Mouse (Mus musculus): ENCODE results near the gene Cldn24. TPM values are rescaled to one million over a fixed set of nuclear protein-coding genes. Genes with fewer than 3 reads are reported as not detected.
"Not testable (repeated sequence)": the region's sequence is repeated elsewhere in the genome, so short reads cannot be mapped to it uniquely, and the experiment has no call there.

The Cldn24 gene
- polyA plus RNA-seq, 1 experiment from 2014 or later: not detected

DNA sequence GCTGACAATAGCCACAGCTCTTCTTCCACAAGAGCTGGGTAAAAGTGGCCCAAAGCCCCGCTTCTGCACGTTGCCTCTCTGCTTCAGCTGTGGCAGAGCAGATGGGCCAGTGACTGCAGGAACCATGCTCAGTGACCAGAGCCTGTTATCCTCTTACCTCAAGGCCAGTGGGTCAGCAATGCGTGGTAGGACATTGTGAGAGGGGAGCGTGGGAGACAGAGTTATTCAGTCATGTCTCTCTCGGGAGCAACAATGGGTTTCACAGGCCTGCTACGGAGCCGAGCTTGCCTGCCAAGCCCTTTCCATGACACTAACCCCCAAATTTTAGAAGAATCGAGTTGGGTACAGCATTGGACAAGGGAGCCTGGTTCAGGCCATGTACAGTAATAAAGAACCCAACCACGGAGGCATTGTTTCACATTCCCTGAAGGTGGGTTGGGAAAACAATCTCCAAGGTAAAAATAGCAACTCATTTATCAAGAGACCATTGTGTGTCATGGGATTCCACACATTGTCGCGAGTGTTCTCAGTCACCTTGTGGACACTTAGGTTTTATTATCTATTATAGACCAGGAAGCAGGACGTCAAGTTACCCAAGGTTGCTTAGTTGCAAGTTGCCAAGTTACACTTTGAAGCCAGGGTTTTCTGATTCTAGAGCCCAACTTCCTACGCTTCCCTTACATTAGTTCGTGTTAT, 11.8 kb upstream of the Cldn24 start:
- DNase-seq (ENCODE audit: low spot score): no peak
- 86% methylated on average over 14 of the region's 14 CpGs for WGBS
- H3K4me3 ChIP-seq: no peak overlapping the region

GRCm38 (mm10) chr8:47810666-47811015, 11.3 kb upstream of the Cldn24 start:
- DNase-seq (ENCODE audit: low spot score): no peak
- H3K9me3 ChIP-seq: no peaks in the 10 kb centered on the region
- peak overlapping the region; percentile 56; the same call in 1 of the 2 replicates for H3K27ac ChIP-seq
- peaks cover 4% of the 10 kb centered on the region; the same call in 1 of the 2 replicates for H3K4me1 ChIP-seq (replicated peaks)
- H3K36me3 ChIP-seq: no peaks in the 10 kb centered on the region
- no peak overlapping the region for H3K4me3 ChIP-seq
- H3K27me3 ChIP-seq (ENCODE audit: insufficient read depth, poor library complexity, severe bottlenecking): no peaks in the 10 kb centered on the region
- 78% methylated on average over 7 of the region's 7 CpGs for WGBS

More for the DNA sequence above, 11.8 kb upstream of the Cldn24 start:
- no peaks in the 10 kb centered on the region for H3K36me3 ChIP-seq
- H3K27me3 ChIP-seq (ENCODE audit: insufficient read depth, poor library complexity, severe bottlenecking): no peaks in the 10 kb centered on the region
- H3K4me1 ChIP-seq (replicated peaks): peaks cover 4% of the 10 kb centered on the region; the same call in 1 of the 2 replicates
- H3K9me3 ChIP-seq: no peaks in the 10 kb centered on the region
- peak overlapping the region; percentile 56; the same call in 1 of the 2 replicates for H3K27ac ChIP-seq

GRCm38 (mm10) chr8:47811221-47811620, 10.7 kb upstream of the Cldn24 start:
- peak; percentile 23 for DNase-seq (ENCODE audit: low spot score)
- Histone ChIP-seq H3K4me3 (no peak overlapping the region), H3K27ac (peak overlapping the region; percentile 56; the same call in 1 of the 2 replicates), H3K9me3 (no peaks in the 10 kb centered on the region), H3K36me3 (no peaks in the 10 kb centered on the region), H3K27me3 (ENCODE audit: insufficient read depth, poor library complexity, severe bottlenecking) (no peaks in the 10 kb centered on the region), H3K4me1 (replicated peaks) (peaks cover 4% of the 10 kb centered on the region; the same call in 1 of the 2 replicates)
- WGBS: 74% methylated on average over 12 of the region's 12 CpGs

GRCm38 (mm10) chr8:47819034-47819433, 2.9 kb upstream of the Cldn24 start:
- Histone ChIP-seq H3K27me3 (ENCODE audit: insufficient read depth, poor library complexity, severe bottlenecking) (no peaks in the 10 kb centered on the region), H3K9me3 (no peaks in the 10 kb centered on the region), H3K36me3 (no peaks in the 10 kb centered on the region), H3K4me3 (no peak overlapping the region), H3K27ac (no peak overlapping the region), H3K4me1 (replicated peaks) (peaks cover 4% of the 10 kb centered on the region)
- DNase-seq (ENCODE audit: low spot score): no peak
- 93% methylated on average over 8 of the region's 8 CpGs for WGBS

- H3K9me3 ChIP-seq: no peaks in the 10 kb centered on the region
- H3K27ac ChIP-seq: peak overlapping the region; percentile 24
- H3K4me3 ChIP-seq: no peak overlapping the region
- DNase-seq (ENCODE audit: low spot score): no peak
- no peaks in the 10 kb centered on the region for H3K27me3 ChIP-seq (ENCODE audit: insufficient read depth, poor library complexity, severe bottlenecking)
- 83% methylated on average over 20 of the region's 20 CpGs for WGBS
- no peaks in the 10 kb centered on the region for H3K36me3 ChIP-seq
- peaks cover 16% of the 10 kb centered on the region for H3K4me1 ChIP-seq (replicated peaks)
Observed at GRCm38 (mm10) chr8:47820914-47821772, 800 bp upstream of the Cldn24 start.

- H3K27ac ChIP-seq; H3K9me3 ChIP-seq; H3K27me3 ChIP-seq (ENCODE audit: insufficient read depth, poor library complexity, severe bottlenecking); H3K36me3 ChIP-seq; H3K4me3 ChIP-seq; DNase-seq (ENCODE audit: low spot score): not testable (repeated sequence)
- peaks cover 16% of the 10 kb centered on the region for H3K4me1 ChIP-seq (replicated peaks)
- WGBS: 83% methylated on average over 7 of the region's 9 CpGs
Observed at GRCm38 (mm10) chr8:47822541-47822940, 598 bp downstream of the Cldn24 start.

DNA sequence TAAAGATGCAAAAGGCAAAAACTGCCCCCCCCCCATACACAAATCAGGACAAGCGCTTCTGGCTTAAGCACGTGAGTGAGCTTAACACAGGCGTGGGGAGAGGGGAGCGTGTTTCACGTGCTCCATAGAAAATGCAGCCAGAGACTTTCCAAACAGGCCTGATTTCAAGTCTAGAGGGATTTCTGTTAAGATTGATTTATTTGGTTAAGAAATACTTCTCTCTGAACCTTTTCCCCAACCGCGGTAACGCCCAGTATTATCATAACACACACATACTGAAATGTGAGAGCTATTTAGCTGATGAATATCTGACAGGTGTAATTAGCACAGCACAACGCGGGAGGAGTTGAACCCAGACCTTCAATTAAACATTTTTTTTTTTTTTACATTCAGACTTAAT, 1.8 kb downstream of the Cldn24 start:
- H3K4me3 ChIP-seq: no peak overlapping the region
- DNase-seq (ENCODE audit: low spot score): no peak
- H3K4me1 ChIP-seq (replicated peaks): peaks cover 21% of the 10 kb centered on the region
- no peak overlapping the region for H3K27ac ChIP-seq
- H3K36me3 ChIP-seq: peaks cover 6% of the 10 kb centered on the region
- 77% methylated on average over 10 of the region's 10 CpGs for WGBS
- H3K27me3 ChIP-seq (ENCODE audit: insufficient read depth, poor library complexity, severe bottlenecking): no peaks in the 10 kb centered on the region
- no peaks in the 10 kb centered on the region for H3K9me3 ChIP-seq

DNA sequence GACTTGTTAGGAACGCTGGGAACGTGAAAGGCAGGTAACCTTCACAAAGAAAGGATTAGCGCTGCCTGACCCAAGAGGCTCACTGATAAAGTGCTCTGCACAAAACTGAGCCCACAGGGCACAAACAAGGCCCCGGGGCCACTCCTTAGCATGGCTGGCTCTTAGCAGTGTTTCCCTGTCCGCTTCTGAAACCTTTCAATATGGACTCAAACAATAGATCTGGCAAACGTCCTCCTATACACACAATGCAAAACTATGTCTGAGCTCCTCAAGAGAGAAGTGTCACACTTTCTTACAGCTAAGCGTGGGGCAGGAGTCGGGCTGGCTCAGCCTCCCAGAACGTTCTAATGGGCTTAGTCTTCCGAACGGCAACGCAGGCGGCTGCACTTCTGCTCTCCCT, 2.2 kb downstream of the Cldn24 start, which contains the start of gene Cldn22:
Gene Cldn22 (plus strand): TSS at position 301 of the 400 bp plus-strand sequence.
- 0 out of 2 replicates have a peak within 1 kb of the TSS, but pooled peaks have one; percentile 16 for H3K27ac ChIP-seq
- H3K9me3 ChIP-seq: no peaks in the 10 kb centered on the region
- H3K36me3 ChIP-seq: peaks cover 10% of the 10 kb centered on the region
- WGBS: 74% methylated on average over 13 of the region's 13 CpGs
- H3K27me3 ChIP-seq (ENCODE audit: insufficient read depth, poor library complexity, severe bottlenecking): no peaks in the 10 kb centered on the region
- H3K4me1 ChIP-seq (replicated peaks): peaks cover 21% of the 10 kb centered on the region
- no peak within 1 kb of the TSS for H3K4me3 ChIP-seq
- DNase-seq (ENCODE audit: low spot score): no peak

DNA sequence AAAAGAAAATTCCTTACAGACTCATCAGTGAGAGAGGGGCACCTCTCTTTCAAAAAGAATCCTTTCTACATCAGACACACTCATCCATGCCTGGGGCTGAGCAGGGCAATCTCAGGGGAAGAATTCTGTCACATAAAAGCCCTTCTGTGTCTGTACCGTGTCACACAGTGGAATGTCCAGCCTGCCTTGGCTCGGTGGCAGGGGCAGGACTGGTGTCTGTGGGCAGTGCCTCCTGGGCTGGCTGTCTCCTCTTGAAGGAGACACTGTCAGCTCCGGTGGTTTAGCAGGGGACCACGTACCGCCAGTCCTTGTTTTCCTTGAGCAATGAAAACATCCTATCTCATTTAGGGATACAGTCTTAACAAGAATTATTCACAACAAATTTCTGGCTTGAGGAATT, 3.7 kb downstream of the Cldn24 start:
- WGBS: 53% methylated on average over 5 of the region's 5 CpGs
- DNase-seq (ENCODE audit: low spot score): no peak
- Histone ChIP-seq H3K4me1 (replicated peaks) (peaks cover 21% of the 10 kb centered on the region), H3K4me3 (no peak overlapping the region), H3K9me3 (no peaks in the 10 kb centered on the region), H3K27ac (peak overlapping the region; percentile 16; the same call in 1 of the 2 replicates), H3K27me3 (ENCODE audit: insufficient read depth, poor library complexity, severe bottlenecking) (no peaks in the 10 kb centered on the region), H3K36me3 (peaks cover 24% of the 10 kb centered on the region)

GRCm38 (mm10) chr8:47826911-47827310, 5.0 kb downstream of the Cldn24 start:
- no peak overlapping the region for H3K4me3 ChIP-seq
- H3K27me3 ChIP-seq (ENCODE audit: insufficient read depth, poor library complexity, severe bottlenecking): no peaks in the 10 kb centered on the region
- no peak overlapping the region for H3K27ac ChIP-seq
- H3K9me3 ChIP-seq: no peaks in the 10 kb centered on the region
- no peak for DNase-seq (ENCODE audit: low spot score)
- WGBS: 87% methylated on average over 9 of the region's 9 CpGs
- peaks cover 34% of the 10 kb centered on the region for H3K36me3 ChIP-seq
- peaks cover 17% of the 10 kb centered on the region for H3K4me1 ChIP-seq (replicated peaks)

- Histone ChIP-seq H3K27me3 (ENCODE audit: insufficient read depth, poor library complexity, severe bottlenecking) (no peaks in the 10 kb centered on the region), H3K4me1 (replicated peaks) (peaks cover 9% of the 10 kb centered on the region; the same call in 1 of the 2 replicates), H3K36me3 (peaks cover 45% of the 10 kb centered on the region), H3K9me3 (no peaks in the 10 kb centered on the region), H3K27ac (no peak overlapping the region), H3K4me3 (no peak overlapping the region)
- WGBS: 89% methylated on average over 6 of the region's 6 CpGs
- no peak for DNase-seq (ENCODE audit: low spot score)
Observed at GRCm38 (mm10) chr8:47832616-47833015, 10.7 kb downstream of the Cldn24 start.

DNA sequence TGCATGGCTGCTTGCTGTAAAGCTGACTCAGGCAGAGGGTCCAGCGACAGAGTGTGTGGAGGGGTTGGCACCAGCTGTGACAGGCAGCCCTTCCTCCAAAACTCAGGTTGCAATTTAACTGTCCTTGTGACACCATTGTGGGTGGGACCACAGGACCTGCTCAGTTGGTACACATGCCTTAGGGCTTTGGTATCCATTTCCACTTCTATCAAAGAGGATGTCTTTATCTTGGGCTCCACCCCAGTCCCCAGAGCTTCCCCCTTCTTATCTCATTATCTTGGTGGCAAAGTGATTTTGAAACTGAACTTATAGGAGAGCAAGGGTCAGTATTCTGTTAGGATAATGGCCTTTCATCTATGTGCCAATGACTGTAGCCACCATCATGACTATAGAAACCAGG, 12.0 kb downstream of the Cldn24 start:
- no peaks in the 10 kb centered on the region for H3K27me3 ChIP-seq (ENCODE audit: insufficient read depth, poor library complexity, severe bottlenecking)
- no peak overlapping the region for H3K27ac ChIP-seq
- 0 out of 2 replicates have a peak, but pooled peaks cover 5% of the 10 kb centered on the region for H3K4me1 ChIP-seq (replicated peaks)
- H3K36me3 ChIP-seq: peaks cover 44% of the 10 kb centered on the region
- DNase-seq (ENCODE audit: low spot score): no peak
- H3K9me3 ChIP-seq: no peaks in the 10 kb centered on the region
- no peak overlapping the region for H3K4me3 ChIP-seq
- WGBS: 83% methylated on average over 1 of the region's 1 CpGs

DNA sequence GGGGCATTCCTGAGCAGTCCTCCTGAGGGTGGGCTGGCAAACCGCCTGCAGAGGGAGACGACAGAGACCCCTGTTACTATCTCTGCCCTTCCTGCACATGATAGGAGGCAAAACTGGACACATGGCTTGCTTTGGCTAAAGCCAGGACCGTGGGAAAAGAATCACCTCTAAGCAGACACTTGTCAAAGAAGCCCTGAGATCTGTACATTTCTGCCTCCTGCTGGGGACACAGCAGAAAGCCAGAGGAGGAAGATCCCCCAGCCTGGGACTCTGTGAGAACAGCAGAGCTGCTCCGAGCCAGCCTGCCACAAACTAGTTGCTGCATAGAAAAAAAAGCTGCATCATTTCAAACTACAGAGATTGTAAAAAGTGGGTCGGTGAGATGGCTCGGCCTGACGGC, 21.1 kb downstream of the Cldn24 start:
- Histone ChIP-seq H3K27me3 (ENCODE audit: insufficient read depth, poor library complexity, severe bottlenecking) (no peaks in the 10 kb centered on the region), H3K4me3 (no peak overlapping the region), H3K27ac (0 out of 2 replicates have a peak overlapping the region, but pooled peaks have one; percentile 9), H3K36me3 (peaks cover 87% of the 10 kb centered on the region), H3K4me1 (replicated peaks) (no peaks in the 10 kb centered on the region), H3K9me3 (0 out of 2 replicates have a peak, but pooled peaks cover 4% of the 10 kb centered on the region)
- DNase-seq (ENCODE audit: low spot score): no peak
- WGBS: 82% methylated on average over 7 of the region's 7 CpGs
